Mouse (Mus musculus) inflammation-experienced regulatory T-cells, adult 6 months (primary cell): Measurements from ENCODE around the gene Nudt12. TPM values are rescaled to one million over a fixed set of nuclear protein-coding genes. Genes with fewer than 3 reads are reported as not detected.

Source experiments
- ATAC-seq: one replicate; pipeline ENCODE4 v1.8.0; 2017
- polyA plus RNA-seq, 3 experiments: library from polyadenylated mRNA; unstranded; fragments of 100-300 nt; shearing (Covaris generic); gene quantifications; one replicate each; pipeline ENCODE4 v1.2.1; 2017

Nudt12 gene
- polyA plus RNA-seq: under 1 TPM in 1 of 3 experiments, not detected in 2; 0.28 TPM

- peak; percentile 41 for ATAC-seq
Measured at GRCm38 (mm10) chr17:59013091-59013459, at the start of gene Nudt12. Gene Nudt12, minus strand, starts transcription at chr17:59013372.

GRCm38 (mm10) chr17:59053306-59053705, 40.1 kb upstream of the Nudt12 start:
- no peak for ATAC-seq

GRCm38 (mm10) chr17:59039754-59040153, 26.6 kb upstream of the Nudt12 start:
- ATAC-seq: no peak

GRCm38 (mm10) chr17:59033445-59033844, 20.3 kb upstream of the Nudt12 start:
- no peak for ATAC-seq

DNA sequence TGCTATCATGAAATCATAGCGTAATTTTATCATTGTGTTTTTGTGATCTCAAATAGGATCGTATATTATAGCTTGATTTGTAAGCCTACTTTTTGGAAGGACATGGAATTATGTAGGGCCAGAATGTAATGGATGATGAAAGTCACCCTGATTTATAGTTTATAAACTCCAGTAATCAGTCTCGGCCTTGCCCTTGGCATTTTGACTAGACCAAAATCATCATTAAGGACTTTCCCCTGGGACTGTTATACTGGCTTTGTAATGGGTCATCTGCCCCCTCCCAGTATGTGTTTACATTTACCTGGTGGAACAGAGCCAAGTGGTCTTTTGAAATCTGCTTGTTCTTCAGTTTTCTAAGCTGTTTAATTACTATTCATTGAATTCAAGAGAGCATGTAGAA, 13.2 kb upstream of the Nudt12 start:
- no peak for ATAC-seq

DNA sequence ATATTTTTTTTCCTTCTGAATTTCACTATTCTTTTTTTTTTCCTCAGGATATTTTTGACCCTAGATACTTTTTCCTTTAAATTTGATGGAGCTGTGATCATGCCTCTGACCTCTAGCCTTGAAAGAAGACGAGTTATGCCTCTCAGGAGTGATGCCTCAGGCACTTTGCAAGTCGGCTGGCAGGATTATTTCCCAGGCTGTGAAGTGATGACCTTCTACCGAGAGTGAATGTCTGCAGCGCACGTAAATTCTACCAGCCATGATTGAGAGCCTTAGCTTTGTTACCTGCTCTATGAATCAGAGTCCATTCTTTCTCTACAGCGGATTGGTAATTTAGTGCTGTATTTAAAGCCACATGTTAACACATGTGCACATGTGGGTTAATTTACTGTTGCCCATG, 11.3 kb upstream of the Nudt12 start:
- ATAC-seq: no peak

GRCm38 (mm10) chr17:59023971-59024370, 10.8 kb upstream of the Nudt12 start:
- ATAC-seq: no peak

DNA sequence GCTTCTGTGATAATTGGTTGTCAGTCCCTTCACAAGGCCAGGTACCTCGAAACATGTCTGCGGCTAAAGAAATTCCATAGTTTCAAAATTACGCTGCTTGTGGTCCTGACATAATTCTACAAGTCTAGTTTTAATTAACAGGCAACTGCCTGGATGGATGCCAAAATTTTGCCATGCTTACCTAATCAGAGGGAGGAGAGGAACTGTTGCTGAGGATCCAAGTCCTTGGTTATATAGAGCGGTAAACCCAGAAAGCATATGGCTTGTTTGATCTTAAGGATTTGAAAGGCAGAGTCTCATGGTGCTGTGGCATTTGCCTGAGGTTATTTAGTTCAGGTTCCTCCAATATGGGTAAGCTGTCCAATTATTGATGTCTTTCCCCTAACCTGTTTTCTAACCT, 5.5 kb upstream of the Nudt12 start:
- no peak for ATAC-seq

DNA sequence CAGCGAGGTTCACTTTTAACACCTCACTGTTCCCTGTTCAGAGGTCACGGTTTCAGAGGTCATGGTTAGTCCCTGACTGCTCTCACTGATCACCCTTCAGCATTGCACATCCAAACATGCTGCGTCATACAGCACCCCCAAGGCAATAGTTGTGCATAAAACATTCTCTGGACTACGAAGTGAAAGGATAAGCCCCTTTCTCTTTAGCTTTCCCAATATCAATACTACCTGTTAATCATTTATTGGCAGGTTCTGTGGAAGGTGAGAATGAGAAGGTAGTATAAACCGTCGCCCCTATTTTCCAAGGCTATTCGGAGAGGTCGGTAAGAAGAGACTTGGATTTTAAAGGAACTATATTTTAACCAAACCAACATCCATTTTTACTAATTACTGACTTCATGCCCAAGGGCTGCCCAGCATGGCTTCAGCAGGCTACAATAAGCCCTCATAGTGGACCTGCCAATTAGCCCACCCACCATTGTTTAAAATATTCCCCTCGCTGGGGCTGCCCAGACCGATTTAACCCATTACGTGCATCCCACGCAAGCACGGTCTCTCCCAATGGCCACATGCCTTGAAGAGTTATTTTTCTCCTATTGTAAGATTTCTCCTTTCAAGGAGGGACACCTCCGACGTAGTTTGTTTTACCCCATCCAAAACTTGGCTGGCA, 616 bp downstream of the Nudt12 start:
- no peak for ATAC-seq

DNA sequence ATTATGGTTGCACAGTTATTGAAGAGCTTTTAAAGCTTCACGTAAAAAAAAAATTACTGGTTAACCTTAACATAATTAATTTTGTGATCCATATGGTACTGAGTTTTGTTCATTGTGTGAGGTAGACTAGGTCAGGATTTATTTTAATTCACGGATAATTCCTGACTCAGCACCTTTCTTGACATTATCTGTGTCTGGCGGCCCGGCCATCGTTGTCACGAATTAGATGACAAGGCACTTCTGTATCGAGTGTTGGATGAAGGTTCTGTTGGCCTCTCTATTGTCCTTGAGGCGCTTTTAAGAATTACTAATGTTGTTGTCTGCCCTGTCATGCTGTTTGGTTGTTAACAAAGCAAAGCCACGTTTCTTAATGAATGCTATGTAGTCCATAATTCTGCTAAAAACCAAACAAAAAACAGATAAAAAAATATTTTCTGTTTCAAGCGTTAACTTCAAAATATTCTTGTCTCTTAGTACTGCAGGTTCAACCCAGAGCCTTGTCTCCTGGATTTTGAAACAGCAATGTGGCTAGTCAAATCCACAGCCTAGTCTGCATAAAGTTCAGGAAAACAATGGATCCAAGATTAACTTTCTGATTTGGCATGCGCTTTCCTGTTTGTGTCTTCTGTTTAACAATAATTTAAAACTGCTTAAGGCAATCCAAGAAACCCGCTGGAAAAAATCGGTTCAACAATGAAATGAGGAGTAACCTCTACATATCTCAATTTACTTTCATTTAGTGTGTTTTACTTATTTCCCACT, 1.4 kb downstream of the Nudt12 start:
- no peak for ATAC-seq

DNA sequence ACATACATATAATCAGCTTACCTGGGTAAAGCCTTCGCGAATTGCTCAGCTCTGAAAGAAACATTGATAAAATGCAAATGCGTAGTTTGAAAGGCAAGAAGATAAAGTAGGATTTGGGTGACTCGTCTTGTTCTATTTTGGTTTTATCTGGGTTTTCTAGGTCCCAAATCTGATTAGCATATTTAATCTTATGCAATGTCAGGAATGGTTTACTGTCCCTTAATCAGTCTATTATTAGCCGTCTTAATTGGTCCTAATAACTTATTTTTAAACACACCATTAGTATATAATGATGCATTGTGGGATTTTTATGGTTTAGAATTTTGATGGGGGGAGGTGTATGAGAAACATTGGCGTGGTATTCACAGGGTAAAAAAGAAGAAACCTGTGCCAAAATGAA, 21.9 kb downstream of the Nudt12 start, which contains the start of gene Pdzph1:
Gene Pdzph1 (minus strand): TSS at position 101 of the 400 bp plus-strand sequence.
- no peak for ATAC-seq

- no peak for ATAC-seq
Measured at GRCm38 (mm10) chr17:58973237-58973636, 39.9 kb downstream of the Nudt12 start.

DNA sequence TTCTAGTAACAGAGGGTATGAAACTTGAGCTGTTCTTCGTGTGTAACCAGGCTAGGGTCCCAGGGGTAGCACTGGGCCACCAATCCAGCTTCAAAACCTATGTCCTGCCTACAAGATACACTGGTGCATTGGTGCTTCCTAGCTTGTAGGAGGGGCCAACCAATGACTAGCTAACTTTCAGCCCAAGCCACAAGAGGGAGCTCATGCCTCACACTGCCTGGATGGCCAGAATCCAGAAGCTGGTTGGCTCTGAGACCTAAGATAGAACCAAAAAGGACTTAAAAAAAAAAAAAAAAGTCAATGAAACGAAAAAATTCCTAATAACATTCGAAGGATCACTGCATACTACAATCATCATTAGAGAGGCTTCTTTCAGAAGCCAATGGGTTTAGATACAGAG, 53.3 kb downstream of the Nudt12 start:
- ATAC-seq: no peak

DNA sequence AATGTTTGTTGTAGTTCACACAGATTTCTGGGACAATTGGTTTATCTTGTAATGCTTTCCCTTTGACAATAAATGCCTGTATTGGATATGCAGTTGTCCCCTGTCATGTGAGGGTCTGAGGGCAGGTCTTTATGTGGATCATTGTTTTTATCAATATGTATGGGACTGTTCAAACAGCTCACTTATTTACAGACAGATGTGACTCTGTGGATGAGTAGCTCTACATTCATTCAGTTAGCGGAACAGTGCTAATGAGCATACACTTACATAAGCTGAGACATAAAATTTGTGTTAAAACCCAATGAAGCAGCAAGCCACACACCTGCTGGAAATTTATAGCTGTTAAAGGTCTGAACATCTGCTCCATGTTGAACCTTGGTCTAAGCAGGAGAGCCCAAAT, 56.1 kb downstream of the Nudt12 start:
- no peak for ATAC-seq

Other genes with a start within 250 kb of the Nudt12 start
- gene Pdzph1, start 22.0 kb downstream of the Nudt12 start, polyA plus RNA-seq: not detected